Mouse (Mus musculus) gastrocnemius, postnatal 36 days (tissue): ENCODE data around the gene Zscan21. TPM values are rescaled to one million over a fixed set of nuclear protein-coding genes. Genes with fewer than 3 reads are reported as not detected.
A peak's percentile ranks its signal among the peaks of the same experiment; 100 is the strongest.
"Not testable (repeated sequence)": the region's sequence is repeated elsewhere in the genome, so short reads cannot be mapped to it uniquely, and the experiment has no call there.

Source experiments
- DNase-seq, 2 experiments: peaks; one replicate each; pipeline ENCODE4 v3.0.0; 2022
- intact Hi-C: fragments of 180-260 bp; cut with DNase I; formaldehyde crosslinking; loops from one replicate; pipeline ENCODE4 v1.15.1; 2025
- long read RNA-seq, 2 experiments: library from polyadenylated mRNA; stranded (forward); transcript quantifications; one replicate each; pipeline ENCODE4 v2.0.0; 2021
- total RNA-seq, 2 experiments: library from RNA; stranded (reverse); gene quantifications; 2 replicates each; pipeline ENCODE4 v1.2.3; 2021

Gene Zscan21
- 10 to 100 TPM; 10.1 to 12.8 TPM for total RNA-seq
- long read RNA-seq, experiment 1, partial matches to known transcripts = 0 of 4 reads
- long read RNA-seq, experiment 1, other reads (novel, unspliced or antisense) = 1 of 4 reads
- long read RNA-seq, experiment 2, partial matches to known transcripts = 0 of 8 reads
- long read RNA-seq, experiment 2, other reads (novel, unspliced or antisense) = 3 of 8 reads

DNA sequence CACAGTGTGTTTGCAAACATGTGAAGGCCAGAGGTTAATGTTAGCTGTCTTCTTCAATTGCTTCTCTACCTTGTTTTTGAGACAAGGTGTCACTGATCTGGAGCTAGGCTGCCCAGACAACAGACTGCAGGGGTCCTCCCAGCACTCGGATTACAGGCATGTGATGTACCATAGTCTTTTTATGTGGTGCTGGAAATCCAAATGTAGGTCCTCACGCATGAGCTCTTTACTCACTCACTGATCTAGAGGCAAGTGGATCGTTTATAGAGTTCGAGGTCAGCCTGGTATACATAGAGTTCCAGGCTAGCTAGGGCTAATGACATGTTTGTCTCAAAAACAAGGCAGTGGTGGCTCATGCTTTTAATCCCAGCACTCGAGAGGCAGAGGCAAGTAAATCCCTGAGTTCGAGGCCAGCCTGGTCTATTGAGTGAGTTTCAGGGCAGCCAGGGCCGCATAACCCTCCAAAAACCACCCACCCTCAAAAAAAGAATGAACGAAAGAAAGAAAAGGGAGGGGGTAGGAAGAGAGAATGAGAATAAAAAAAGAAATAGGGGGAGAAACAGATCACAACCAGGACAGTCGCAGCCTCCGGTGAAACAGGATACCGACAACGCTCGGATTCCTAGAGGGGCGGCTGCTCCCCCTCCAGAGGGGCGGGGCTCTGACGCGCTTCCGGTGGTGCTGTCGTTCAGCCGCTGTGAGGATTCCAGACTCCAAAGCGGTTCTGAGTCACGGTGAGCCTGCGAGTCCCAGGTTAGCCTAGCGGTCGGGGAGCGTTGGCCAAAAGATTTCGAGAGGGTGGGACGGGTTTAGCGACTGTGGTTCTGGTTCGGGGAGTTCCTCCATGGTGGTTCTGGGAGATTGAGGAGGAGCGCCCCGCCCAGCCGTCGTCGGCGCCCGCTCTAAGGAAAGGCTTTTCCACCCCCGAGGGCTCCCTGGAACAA lies at the start of gene Zscan21:
Gene Zscan21 (plus strand): TSS at position 649 of the 944 bp plus-strand sequence.
- DNase-seq = peak; percentile 84 to 85
- intact Hi-C loops = loop anchor here (2.0 kb wide), 1 partner anchor 44 kb away; the partner anchor contains the start of gene Cops6

DNA sequence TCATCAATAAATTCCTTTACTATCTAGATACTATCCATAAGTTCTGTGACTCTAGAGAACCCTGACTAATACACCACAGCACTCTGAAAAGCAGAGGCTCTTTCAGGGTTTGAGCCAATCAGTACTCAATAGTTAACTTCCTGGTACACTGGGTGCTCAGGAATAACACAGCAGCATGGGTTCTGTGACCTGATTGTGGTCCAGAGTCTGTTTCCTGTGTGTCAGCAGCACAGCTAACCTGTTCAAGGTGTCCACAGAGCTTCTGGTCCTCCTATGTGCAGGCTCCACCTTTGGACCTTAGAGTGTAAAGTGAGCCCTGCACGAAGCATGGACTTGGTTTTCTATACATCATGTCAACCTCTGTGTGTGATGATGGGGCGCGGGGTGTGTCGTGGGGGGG lies 42.9 kb upstream of the Zscan21 start:
- intact Hi-C loops = no loop called here
- DNase-seq = no peak

DNA sequence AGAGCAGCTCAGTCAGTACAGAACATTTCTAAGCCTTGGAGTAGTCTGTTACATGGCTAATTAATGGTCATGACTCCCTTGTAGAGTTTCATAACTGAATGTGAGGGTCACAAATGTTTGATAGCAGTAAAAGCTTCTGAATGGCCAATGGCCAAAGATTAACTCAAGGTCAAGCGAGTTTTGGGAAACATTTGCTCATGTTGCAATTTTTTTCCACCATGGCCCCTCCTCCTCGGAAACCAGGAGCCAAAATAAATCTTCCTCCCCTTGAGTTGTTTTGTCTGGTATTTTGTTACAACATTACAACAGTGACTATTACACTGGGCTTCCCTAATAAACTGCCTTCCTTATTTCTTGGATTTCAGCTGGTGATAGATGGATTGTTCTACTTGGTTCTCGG lies 41.0 kb upstream of the Zscan21 start:
- intact Hi-C loops = no loop called here
- DNase-seq = no peak

DNA sequence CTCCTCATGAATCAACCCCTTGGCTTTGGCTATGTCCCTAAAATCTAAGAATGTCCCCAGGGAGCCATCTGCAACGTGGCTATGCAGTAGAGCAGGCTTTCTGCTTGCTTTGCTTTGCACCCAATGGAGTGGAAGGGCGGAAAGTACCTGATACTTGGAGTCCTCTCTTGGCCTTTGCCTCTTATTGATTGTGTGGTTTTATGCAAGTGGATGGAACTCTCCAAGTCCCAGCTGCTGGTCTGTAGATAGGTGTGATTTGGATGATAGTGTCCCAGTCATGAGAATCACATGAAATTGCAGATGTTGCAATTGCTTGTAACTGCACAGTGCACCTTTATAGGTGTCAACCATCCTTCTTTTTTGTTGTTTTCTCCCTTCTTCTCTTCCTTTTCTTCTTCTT lies 40.6 kb upstream of the Zscan21 start:
- no peak for DNase-seq
- intact Hi-C loops = no loop called here

DNA sequence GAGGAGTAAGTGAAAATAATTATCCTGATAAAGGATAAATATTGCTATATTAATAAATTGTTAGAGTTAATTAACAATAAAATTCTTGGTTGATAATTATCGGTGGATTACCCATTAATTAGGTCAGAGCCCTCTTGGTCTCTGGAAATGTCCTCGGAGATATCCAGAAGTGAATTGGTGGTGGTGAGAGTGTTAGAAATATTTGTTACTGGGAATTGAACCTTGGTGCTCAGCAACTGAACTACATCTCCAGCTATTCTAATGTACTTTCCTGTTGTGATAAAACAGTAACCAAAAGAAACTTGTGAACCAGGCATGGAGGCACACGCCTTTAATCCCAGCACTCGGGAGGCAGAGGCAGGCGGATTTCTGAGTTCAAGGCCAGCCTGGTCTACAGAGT lies 36.2 kb upstream of the Zscan21 start:
- no peak for DNase-seq
- intact Hi-C loops = no loop called here

DNA sequence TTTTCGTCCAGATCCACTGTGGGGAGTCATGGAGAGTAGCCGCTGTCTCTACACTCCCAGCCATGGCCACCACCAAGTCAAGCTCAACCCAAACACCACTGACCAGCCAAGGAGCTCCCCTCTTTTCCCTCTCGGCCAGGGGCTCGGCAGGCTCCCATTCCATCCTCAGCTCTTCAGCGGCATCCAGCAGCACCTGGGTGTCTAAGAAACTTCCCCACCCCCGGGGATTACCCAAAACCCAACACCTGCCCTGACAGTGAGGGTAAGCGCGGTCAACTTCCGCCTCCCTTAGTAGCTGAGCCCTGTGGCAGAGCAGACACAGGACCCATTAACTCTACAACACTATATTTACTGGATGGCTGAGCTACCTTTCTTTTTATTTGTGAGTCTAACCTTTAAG lies 35.3 kb upstream of the Zscan21 start:
- intact Hi-C loops = no loop called here
- DNase-seq = no peak

DNA sequence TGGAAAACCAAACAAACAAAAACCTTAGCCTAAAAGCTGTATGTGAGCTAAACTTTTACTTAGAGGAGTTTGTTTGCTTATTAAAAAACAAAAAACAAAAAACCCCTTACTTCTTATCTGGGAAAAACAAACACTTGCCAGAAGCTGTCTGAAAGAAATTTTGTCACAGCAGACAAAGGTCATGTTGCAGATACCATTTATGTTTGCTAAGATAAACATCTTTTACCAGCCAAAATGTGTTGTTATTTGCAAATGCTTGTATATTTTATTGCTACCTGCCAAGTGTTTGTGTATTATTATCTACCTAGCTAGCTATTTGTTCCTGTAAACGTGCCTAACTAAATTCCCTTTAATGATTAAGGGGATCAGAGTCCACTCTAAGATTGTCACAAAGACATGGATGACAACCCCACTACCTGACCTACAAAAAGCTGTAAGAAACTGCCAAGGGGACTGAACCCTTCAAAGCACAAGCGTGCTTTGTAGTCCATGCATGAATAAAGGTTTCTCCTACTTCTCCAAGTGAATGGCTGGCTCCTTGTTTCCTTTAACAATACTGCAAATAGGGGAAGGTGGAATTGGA lies 33.3 kb upstream of the Zscan21 start:
- DNase-seq = no peak
- intact Hi-C loops = no loop called here

DNA sequence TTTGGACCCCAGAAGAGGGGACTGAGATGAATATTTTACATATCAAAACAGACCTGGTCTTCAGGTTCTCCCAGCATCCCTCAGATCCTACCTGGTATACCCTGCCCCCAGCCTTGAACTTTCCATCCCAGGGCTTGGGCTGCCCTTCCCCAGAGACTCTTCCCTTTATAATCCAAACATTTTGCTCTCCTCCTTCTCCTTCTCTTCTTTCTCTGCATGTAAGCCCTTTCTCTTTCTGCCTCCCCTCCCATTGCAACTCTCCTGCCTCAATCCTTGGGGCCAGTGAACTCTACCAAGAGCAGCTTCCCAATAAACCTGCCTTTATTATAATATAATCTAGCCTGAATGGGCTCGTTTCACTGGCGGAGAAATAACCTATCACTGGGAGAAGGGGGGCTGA lies 32.8 kb upstream of the Zscan21 start:
- DNase-seq = no peak
- intact Hi-C loops = no loop called here

DNA sequence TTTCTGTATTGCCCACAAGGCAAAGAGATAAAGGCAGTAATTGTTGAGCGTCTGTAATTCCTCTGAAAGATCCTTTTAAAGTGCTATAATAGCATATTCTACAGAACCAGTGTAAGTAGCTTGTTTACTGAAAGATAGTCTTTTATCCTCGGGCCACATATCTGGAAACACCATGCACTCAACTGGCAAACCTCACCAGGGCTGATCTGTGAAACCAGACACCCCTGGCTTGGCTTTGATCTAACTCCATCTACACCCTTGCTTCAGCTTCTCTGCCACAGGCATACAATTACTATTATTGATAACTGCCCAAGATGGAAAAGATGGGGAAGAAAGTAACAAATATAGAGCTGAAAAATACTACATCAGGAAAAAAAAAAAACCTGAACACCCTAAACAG lies 32.2 kb upstream of the Zscan21 start:
- intact Hi-C loops = no loop called here
- no peak for DNase-seq

DNA sequence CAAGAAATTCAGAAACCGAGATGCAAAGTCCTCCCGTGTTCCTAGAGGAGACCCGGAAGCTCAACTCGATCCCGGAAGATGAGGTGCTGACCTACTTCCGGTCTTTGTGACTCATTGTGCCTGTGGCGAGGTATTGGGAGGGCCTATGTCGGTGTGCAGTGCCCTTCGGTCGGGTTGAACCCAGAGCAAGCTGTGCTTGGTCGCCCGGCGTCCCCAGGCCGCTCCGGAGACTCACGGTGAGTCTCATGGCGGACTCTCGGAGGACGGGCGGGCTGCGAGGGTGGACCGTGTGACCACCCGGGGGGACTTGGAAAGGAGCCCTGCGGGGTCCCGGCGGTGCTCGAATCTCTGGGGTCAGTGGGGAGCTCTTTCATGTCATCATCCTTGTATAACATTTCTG lies 31.7 kb upstream of the Zscan21 start, which contains the start of gene Zkscan1:
Gene Zkscan1 (plus strand): TSS at position 89 of the 400 bp plus-strand sequence.
- peak; percentile 52 to 57 for DNase-seq
- intact Hi-C loops = loop anchor here (5.0 kb wide), 1 partner anchor 67 kb away; no protein-coding TSS in a partner anchor

DNA sequence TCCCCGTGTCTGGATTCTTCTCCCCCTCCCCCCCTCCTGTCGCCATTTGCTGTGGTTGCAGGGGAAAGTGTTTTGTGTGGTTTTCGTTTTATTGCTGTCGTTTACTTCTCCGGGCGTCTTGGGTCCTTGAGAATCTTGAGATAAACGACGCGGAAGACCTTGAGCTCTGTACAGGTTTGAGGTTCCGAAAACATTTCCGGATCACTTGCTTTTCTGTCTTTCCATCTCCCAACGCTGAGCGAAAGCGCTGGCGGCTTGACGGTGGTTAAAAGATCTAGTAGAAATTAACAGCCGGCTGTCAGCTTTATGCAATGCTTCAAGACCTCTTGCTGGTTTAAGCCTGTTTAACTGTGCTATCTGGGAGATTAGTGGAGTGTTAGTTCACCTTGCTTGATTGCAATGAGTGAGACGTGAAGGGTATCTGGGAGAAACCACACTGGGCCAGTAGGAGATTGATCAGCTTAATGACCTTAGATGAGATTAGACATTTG lies 31.2 kb upstream of the Zscan21 start:
- DNase-seq = no peak
- intact Hi-C loops = loop anchor here (5.0 kb wide), 1 partner anchor 67 kb away; no protein-coding TSS in a partner anchor

DNA sequence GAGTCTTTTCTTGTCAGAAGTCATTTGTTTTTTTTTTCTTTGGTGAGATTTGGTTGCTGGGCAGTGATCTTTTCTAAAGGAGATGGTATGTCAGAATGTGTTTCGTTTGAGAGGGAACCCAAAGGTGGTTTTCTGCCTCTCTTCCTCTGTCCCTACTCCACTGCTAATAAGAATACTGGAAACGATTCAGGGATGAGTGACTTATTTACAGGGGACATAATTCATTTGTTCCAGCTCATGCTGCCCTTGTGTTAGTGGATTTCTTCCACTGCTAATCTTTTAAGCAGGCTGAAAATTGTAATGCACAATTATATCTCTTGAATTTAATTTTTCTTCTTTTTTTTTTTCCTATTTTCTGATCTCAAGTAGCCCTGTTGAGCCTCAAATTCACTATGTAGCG lies 29.9 kb upstream of the Zscan21 start:
- no peak for DNase-seq
- intact Hi-C loops = loop anchor here (5.0 kb wide), 1 partner anchor 65 kb away; no protein-coding TSS in a partner anchor

DNA sequence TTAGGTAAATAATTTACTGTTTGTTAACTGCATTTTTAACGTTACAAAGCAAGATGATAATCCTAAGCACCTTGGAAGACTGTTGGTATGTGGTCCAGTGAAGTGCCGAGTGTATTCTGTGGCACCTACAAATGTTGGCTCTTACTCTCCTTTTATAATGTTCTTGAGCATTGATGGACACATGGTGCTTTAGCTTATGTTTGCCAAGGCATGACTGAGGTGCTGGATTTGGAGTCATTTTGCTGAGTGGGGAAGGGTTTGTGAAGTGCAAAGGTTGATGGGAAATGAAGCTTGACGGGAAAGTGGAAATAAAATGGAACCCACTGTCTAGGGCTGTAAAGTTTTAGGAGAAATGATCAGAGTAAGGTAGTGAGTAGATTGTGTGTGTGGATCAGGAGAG lies 28.3 kb upstream of the Zscan21 start:
- no peak for DNase-seq
- intact Hi-C loops = loop anchor here (5.0 kb wide), 1 partner anchor 64 kb away; no protein-coding TSS in a partner anchor

DNA sequence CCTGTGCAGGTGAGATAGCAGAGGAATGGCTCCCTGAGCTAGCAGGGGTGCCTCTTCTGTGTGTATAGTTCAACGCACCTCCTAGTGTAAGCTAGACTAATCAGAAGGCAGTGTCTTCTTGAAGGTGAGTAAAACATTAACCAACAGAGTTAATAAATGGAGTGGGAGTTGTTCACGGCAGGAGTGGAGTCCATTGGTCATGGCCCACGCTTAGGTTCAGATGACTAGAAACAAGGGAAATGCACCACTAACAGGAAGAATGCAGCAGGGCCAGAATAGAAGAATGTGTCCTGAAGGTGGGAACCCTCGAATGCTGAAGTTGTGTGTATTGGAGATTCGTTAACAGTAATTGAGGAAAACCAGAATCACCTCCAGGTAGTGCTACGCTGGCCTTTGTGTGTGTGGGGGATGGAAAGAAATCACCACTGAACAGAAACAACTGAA lies 27.6 kb upstream of the Zscan21 start:
- no peak for DNase-seq
- intact Hi-C loops = loop anchor here (5.0 kb wide), 1 partner anchor 63 kb away; no protein-coding TSS in a partner anchor

DNA sequence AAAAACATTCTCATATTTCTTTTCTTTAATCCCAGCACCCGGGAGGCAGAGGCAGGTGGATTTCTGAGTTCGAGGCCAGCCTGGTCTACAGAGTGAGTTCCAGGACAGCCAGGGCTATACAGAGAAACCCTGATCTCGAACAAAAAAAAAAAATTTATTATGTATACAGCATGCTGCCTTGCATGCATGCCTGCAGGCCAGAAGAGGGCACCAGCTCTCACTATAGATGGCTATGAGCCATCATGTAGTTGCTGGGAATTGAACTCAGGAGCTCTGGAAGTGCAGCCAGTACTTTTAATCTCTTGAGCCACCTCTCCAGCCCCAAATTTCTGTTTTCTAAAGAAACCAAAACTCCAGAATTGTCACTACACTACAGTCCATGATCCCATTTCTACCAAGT lies 26.4 kb upstream of the Zscan21 start:
- intact Hi-C loops = no loop called here
- no peak for DNase-seq

DNA sequence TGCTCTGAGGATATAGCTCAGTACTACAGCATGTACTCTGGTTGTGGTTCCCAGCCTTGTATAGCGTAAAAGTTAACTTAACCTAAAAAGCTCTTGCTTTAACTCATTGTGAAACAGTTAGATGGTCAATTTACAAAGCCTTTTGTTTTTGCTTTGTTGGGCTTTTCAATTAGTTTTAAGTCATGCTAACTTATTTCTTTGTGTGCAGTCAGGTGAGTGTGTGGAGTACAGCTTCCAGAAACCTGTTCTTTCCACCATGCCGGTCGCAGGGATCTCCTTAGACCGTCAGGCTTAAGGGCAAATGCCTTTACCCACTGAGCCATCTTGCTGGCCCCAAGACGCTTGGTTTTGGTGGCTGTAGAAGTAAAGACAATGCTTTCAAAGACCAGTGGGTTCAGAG lies 26.0 kb upstream of the Zscan21 start:
- intact Hi-C loops = no loop called here
- no peak for DNase-seq

DNA sequence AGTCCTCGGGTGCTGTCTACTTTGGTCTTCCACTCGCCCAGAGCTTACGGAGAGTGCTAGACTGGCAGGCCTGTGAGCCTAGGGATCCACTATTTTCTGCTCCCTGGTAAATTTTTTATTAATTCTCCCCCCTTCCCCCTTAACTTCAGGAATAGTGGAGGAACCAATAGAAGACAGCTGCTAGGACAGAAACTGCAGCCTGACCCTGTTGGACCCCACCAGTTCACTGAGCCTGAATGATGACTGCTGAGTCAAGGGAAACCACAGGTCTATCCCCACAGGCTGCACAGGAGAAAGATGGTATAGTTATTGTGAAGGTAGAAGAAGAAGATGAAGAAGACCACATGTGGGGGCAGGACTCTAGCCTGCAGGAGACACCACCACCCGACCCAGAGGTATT lies 23.9 kb upstream of the Zscan21 start:
- no peak for DNase-seq

DNA sequence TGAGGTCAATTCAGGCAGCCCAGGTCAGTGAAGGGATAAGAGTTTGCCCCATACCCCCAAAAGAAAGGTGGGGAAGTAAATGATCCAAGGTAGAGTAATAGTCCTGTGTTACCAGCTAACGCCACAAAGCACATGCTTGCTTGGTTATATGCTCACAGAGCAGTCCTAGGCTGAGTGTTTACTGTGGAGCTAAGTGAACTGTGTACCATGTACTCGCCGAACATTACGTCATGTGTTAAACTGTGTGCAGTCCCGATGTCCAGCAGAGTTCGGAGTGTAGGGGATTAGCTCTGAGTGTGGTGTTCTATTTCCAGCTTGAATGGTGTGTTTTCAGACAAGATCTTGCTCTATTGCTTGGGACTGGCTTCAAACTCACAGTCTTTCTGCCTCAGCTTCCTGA lies 22.2 kb upstream of the Zscan21 start:
- DNase-seq = no peak
- intact Hi-C loops = no loop called here

More for the DNA sequence above, 23.9 kb upstream of the Zscan21 start:
- intact Hi-C loops = no loop called here

DNA sequence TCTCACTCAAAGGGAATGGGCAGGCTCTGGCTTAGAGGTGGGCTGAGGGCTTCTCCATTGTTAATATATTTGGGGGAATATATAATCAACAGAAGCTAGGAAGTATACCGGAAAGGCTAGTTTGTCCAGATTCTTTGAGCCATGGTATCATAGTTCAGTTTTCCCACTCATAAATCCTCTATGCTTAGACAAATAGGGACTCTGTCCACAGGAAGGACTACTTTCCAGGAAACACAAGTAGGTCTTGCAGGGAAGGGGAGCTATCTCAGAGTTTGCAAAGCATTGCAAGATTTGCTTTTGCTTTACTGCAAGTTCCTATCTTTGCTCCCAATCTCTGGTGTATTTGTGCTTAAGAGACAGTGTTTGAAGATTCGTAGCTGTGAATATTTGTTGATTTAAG lies 11.7 kb upstream of the Zscan21 start:
- intact Hi-C loops = no loop called here
- DNase-seq = no peak

DNA sequence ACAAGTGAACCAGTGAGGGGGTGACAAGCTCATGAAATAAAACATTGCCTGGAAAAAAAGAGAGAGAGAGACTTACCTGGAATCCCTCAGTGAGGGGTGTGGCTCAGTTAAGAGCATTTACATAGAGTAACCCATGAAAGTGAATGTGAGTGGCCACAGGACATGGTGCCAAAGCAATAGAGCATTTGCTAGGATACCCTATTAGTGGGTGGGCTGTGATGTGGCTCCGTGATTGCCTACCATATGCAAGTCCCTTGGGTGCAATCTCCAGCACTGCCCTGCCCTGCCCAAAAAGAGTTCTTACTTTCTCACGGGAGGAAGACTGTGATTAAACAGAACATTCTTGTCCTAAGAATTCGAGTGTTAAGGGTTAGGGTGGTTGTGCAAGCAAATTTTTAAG lies 9.6 kb upstream of the Zscan21 start:
- intact Hi-C loops = no loop called here
- DNase-seq = no peak

DNA sequence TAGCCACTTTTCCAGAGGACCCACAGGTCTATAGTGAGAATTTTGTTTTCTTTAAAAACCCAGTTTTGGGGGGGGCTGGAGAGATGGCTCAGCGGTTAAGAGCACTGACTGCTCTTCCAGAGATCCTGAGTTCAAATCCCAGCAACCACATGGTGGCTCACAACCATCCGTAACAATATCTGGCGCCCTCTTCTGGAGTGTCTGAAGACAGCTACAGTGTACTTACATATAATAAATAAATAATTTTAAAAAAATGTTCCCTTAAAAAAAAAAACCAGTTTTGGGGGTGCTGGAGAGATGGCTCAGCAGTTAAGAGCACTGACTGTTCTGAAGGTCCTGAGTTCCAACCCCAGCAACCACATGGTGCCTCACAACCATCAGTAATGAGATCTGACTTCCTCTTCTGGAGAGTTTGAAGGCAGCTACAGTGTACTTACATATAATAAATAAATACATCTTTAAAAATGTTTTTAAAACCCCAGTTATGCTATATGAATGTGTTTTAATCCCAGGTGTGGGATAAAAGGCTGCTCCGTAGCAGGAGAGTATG lies 6.8 kb upstream of the Zscan21 start:
- DNase-seq, intact Hi-C loops: not testable (repeated sequence)
